Mouse (Mus musculus): Measurements from ENCODE around the gene Gm47995.
"Not testable (repeated sequence)": the region's sequence is repeated elsewhere in the genome, so short reads cannot be mapped to it uniquely, and the experiment has no call there.

The Gm47995 gene

DNA sequence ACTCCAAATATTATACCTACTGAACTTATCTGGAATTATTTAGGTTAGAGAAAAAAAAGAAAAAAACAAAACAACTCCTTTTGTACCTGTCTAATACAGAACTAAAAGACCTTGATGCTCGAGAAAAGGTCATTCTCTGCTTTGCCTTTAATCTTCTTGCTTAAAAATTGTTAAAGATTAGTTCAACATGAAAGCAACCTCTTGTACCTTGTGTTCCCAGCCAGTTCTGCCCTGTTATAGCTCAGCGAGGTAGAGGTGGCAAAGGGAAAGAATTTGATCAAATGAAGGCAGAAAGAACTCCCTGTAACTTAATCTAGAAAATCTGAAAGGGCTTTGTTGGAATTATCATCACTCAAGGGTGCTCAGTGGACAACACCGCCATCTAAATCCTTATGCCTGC is 12.1 kb upstream of the Gm47995 start:
- not testable (repeated sequence) for DNase-seq (ENCODE audit: low spot score in 2 of 2)

DNA sequence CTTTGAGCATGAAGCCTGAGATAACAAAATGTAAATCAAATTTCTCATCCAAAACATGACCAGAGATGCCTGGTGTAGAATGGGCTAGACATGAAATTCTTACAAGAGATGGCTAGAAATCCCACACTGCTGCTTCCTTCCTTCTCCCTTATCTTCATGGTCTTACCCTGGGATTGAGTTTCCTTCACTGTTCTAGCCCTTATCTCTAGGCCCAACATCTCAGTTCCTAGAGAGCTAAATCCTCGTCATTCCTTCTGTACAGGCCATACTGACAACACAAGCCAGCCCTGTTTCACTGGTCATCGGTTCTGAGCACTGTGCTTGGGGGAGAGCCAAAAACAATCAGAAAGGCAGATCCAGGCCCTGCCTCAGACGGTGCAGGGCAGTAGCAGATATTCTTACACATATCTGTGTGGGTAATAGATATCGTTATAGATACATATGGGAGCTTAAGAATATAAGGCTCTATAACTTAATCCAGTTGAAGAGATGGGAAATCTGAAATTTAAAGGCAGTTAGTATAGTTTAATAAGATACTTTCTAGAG is 11.3 kb upstream of the Gm47995 start:
- not testable (repeated sequence) for DNase-seq (ENCODE audit: low spot score in 2 of 2)

DNA sequence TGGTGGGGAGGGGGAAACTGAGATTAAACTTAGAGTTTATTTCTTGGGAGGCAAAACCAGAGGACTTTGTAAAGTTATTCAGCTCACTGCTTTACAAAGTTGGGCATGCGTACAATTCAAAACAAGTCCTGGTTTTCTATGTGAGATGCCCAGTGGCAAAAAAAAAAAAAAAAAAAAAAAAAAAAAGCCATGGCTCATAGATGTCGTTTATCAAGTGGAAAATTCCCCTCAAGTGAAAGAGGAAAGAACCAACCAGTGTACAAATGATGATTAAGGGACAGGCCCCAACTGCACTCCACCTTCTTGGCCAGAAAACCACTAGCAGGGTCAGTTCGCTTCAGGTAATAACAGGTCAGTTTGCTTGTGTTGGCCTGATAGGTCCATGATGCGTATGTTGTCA is 9.8 kb upstream of the Gm47995 start:
- no peak for DNase-seq (ENCODE audit: low spot score in 2 of 2)

DNA sequence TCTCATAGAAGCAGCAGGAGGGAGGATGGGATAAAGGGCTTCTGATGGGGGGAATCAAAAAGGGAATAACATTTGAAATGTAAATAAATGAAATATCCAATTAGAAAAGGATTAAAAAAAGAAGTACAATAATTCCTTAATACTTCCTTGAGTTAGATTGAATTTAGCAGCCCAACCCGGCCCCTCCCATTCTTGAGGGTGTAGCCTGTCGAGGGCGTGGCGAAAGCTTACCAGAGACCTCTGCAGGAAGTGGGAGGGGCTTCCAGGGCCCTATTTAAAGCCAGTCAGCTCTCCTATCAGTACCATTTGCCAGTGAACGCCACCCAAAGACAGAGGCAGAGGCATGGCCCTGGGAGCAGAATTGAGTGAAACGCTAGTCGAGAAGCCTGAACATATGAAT is 6.2 kb upstream of the Gm47995 start, which contains the start of gene Gm8947:
Gene Gm8947, plus strand, starts transcription at position 302 of the 400 bp plus-strand sequence.
- DNase-seq (ENCODE audit: low spot score in 2 of 2) = not testable (repeated sequence)

DNA sequence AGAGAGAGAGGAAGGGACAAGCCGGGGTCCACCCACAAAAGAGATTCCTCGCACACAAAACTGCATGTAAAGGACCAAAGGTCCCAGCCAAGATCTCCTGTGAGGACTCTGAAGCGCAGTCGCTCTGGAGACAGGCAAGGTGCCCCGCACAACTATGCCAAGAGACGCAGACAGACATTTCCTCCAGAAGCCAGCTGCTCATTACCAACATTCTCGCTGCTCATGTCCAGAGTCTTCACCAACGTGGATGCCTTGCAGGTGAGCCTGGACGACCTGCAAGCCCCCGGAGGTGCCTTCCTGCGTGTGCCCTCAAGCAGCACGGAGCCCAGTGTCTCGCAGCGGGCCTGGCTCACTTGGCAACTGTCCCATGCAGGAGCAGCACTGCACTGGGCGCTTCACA is 5.5 kb upstream of the Gm47995 start:
- DNase-seq (ENCODE audit: low spot score in 2 of 2) = not testable (repeated sequence)

DNA sequence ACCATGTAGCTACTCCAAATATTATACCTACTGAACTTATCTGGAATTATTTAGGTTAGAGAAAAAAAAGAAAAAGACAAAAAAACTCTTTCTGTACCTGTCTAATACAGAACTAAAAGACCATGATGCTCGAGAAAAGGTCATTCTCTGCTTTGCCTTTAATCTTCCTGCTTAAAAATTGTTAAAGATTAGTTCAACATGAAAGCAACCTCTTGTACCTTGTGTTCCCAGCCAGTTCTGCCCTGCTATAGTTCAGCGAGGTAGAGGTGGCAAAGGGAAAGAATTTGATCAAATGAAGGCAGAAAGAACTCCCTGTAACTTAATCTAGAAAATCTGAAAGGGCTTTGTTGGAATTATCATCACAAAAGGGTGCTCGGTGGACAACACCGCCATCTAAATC is 2.3 kb upstream of the Gm47995 start:
- DNase-seq (ENCODE audit: low spot score in 2 of 2) = not testable (repeated sequence)

DNA sequence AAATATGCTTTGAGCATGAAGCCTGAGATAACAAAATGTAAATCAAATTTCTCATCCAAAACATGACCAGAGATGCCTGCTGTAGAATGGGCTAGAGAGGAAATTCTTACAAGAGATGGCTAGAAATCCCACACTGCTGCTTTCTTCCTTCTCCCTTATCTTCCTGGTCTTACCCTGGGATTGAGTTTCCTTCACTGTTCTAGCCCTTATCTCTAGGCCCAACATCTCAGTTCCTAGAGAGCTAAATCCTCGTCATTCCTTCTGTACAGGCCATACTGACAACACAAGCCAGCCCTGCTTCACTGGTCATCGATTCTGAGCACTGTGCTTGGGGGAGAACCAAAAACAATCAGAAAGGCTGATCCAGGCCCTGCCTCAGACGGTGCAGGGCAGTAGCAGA is 1.6 kb upstream of the Gm47995 start:
- DNase-seq (ENCODE audit: low spot score in 2 of 2) = not testable (repeated sequence)

DNA sequence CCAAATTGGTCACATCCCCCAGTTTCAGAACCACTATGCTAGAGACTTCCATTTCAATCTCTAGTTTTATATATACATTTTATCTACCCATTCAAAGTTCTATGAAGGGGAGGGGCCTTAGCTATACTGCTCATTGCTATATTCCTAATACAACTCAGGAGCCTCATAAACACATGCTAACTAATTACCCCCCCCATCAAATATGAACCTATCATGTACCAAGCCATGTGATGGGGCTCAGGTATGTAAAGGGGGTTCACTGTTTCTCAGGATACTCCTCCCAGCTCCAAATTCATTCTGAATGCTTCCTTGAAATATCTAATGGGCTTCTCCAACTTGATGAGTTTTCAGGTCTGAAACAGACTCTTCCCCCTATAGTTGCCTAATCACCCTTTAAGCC is 2.4 kb downstream of the Gm47995 start:
- DNase-seq (ENCODE audit: low spot score in 2 of 2) = not testable (repeated sequence)

DNA sequence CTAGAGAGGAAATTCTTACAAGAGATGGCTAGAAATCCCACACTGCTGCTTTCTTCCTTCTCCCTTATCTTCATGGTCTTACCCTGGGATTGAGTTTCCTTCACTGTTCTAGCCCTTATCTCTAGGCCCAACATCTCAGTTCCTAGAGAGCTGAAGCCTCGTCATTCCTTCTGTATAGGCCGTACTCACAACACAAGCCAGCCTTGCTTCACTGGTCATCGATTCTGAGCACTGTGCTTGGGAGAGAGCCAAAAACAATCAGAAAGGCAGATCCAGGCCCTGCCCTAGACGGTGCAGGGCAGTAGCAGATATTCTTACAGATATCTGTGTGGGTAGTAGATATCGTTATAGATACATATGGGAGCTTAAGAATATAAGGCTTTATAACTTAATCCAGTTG is 4.5 kb downstream of the Gm47995 start:
- DNase-seq (ENCODE audit: low spot score in 2 of 2) = not testable (repeated sequence)

DNA sequence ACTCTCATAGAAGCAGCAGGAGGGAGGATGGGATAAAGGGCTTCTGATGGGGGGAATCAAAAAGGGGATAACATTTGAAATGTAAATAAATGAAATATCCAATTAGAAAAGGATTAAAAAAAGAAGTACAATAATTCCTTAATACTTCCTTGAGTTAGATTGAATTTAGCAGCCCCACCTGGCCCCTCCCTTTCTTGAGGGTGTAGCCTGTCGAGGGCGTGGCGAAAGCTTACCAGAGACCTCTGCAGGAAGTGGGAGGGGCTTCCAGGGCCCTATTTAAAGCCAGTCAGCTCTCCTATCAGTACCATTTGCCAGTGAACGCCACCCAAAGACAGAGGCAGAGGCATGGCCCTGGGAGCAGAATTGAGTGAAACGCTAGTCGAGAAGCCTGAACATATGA is 5.6 kb downstream of the Gm47995 start, which contains the start of gene 3110040M04Rik:
Gene 3110040M04Rik, plus strand, starts transcription at position 304 of the 400 bp plus-strand sequence.
- DNase-seq (ENCODE audit: low spot score in 2 of 2) = not testable (repeated sequence)

DNA sequence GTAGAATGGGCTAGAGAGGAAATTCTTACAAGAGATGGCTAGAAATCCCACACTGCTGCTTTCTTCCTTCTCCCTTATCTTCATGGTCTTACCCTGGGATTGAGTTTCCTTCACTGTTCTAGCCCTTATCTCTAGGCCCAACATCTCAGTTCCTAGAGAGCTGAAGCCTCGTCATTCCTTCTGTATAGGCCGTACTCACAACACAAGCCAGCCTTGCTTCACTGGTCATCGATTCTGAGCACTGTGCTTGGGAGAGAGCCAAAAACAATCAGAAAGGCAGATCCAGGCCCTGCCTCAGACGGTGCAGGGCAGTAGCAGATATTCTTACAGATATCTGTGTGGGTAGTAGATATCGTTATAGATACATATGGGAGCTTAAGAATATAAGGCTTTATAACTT is 10.2 kb downstream of the Gm47995 start:
- DNase-seq (ENCODE audit: low spot score in 2 of 2) = not testable (repeated sequence)

DNA sequence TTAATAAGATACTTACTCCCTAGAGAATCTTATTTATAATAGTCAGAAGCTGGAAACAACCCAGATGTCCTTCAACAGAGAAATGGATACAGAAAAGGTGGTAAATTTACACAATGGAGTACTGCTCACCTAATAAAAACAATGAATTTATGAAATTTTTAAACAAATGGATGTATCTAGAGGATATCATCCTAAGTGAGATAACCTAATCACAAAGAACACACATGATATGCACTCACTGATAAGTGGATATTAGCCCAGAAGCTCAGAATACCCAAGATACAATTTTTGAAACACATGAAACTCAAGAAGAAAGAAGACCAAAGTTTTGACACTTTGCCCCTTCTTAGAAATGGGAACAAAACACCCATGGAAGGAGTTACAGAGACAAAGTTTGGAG is 10.7 kb downstream of the Gm47995 start:
- not testable (repeated sequence) for DNase-seq (ENCODE audit: low spot score in 2 of 2)

DNA sequence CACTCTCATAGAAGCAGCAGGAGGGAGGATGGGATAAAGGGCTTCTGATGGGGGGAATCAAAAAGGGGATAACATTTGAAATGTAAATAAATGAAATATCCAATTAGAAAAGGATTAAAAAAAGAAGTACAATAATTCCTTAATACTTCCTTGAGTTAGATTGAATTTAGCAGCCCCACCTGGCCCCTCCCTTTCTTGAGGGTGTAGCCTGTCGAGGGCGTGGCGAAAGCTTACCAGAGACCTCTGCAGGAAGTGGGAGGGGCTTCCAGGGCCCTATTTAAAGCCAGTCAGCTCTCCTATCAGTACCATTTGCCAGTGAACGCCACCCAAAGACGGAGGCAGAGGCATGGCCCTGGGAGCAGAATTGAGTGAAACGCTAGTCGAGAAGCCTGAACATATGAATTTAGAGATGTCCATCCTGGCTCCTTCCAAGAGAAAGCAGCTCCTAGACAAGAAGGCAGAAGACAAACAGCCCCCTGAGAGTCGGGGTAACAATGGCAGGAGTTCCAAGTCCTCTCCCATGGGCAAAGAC is 11.6 kb downstream of the Gm47995 start, which contains the start of gene Gm47996:
Gene Gm47996, plus strand, starts transcription at position 308 of the 532 bp plus-strand sequence.
- peak; percentile 6 to 12 for DNase-seq (ENCODE audit: low spot score in 2 of 2)

DNA sequence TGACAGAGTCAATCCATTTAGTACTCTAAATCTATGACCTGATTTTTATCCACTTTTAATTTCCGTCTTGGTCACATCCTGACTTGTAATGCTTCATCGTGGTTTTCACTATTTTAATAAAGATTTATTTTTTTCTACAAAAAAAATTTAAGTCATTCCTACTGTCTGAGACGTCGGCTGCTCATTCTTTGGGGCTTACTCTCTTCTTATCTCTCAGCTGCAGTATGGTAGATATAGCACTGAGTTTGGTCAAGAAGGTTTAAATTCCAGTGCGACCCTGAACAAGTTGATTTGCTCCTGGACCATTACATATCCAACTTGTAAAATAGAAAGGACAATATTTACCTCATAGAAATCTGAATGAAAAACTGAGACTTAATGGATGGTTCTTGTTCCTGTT is 13.4 kb downstream of the Gm47995 start:
- not testable (repeated sequence) for DNase-seq (ENCODE audit: low spot score in 2 of 2)

DNA sequence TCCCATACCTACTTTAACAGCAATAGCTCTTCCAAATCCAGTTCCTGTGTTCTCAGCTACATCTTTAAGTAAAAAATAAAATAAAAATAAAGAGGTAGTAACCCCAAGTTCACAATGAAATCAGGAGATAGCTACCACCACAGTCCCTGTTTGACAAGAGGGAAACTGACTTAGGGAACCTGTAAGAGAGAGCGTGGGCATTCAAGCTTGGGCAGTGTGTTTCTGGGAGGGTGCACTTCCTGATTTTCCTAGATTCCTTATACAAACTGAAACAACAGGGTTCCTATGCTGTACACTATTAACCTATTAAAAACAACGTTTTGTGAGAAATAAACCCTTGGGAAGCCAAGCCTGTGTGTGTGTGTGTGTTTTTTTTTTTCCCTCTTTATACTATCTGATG is 16.6 kb downstream of the Gm47995 start:
- DNase-seq (ENCODE audit: low spot score in 2 of 2) = no peak

DNA sequence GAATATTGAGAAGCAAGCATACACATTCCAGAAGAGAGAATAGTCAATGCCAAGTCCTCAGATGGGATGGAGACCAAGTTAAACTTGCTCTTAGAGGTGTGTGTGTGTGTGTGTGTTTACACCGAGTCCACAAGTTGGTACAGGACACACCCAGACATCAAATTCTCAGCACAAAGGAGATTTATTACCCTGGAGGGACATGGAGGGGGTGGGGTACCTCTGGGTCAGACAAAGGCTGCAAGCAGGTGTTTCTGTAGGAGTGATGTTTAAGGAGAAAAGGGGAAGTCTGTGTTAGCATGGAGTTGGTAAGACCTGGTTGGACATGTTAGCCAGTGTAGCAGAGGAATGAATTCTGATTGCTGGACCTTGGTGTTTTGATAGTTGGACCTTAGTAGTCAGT is 17.7 kb downstream of the Gm47995 start:
- no peak for DNase-seq (ENCODE audit: low spot score in 2 of 2)

DNA sequence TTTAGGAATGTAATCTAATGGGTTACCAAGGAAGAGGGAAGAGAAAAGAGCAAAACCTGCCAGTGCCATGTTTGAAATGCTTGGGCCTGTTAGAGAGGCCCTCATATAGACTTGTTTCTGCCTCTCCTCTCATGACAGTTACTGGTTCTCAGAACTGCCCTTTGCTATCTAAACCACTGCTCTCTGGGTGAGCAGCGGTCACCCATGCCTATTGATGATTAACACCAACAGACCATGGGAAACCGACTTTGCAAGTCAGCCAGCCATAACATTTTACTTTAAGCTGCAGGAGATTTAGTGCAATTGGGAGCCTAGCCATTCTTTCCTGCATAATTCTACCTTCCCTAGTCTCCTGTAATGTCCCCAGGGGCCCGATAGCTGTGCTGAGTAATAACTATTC is 18.2 kb downstream of the Gm47995 start:
- no peak for DNase-seq (ENCODE audit: low spot score in 2 of 2)

DNA sequence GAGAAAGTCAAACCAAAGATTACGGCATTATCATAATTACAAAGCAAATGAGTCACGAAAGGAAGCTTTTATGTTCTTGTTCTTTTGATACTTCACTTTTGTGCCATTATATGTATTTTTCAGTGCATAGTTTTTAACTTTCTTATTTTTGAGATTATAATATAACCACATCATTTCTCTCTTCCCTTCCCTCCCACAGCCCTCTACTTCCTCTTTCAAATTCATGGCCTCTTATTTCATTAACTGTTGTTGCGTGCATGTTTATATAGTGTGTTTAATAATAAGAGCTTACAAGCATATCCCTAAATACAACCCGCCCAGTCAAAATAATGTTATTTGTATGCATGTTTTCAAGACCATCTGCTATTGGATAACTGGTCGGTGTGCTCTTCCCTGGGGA is 20.8 kb downstream of the Gm47995 start:
- no peak for DNase-seq (ENCODE audit: low spot score in 2 of 2)

DNA sequence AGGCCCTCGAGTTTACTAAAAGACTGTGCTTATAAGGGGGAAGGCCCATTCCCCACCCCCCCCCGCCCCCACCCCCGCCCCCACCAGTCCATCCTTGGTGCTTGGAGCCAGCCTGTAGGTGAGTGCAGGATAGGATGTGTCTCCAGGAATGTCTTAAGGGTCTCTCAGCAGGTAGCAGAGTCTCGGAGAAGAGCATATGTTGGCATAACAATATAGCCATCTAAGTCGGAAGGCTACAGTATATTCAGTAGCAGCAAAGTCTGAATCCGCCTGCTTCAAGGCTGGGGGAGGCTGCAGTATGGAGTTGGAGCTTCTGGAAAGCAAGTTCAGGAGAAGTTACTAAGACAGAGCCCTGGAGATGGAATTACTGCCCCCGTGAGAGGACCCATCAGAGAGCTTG is 21.9 kb downstream of the Gm47995 start:
- no peak for DNase-seq (ENCODE audit: low spot score in 2 of 2)

DNA sequence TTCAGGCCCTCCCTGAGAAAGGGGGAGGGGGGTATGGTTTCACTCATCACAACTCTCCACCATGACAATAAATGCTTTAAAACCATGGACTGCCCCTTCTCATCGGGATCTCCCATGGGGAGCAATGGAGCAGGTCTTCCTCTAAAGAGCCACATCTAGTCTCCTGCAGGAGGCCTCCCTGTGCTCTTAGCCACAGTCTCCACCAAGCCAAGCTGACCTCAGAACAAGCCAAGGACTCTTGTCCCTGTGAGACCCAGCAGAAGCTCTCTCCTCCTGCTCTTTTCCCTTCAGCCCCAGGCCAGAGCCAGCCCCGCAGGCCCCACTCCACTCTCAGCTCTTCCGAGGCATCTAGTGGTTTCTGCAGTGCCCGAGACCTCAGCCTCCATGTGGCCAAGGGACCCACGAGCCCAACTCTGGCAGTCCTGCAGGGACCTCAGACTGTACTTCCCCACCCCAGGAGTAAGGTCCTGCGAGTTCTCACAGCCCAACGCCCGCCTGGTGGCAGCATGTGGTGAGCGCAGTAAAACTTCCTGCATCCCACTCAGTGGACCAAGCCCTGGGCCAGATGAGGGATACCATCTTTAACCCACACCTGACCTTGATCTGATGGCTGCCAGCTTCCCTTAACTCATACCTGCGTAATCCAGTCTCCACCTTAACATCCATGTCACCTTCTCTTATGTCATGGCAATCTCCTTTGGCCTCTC is 24.5 kb downstream of the Gm47995 start:
- DNase-seq (ENCODE audit: low spot score in 2 of 2) = no peak

DNA sequence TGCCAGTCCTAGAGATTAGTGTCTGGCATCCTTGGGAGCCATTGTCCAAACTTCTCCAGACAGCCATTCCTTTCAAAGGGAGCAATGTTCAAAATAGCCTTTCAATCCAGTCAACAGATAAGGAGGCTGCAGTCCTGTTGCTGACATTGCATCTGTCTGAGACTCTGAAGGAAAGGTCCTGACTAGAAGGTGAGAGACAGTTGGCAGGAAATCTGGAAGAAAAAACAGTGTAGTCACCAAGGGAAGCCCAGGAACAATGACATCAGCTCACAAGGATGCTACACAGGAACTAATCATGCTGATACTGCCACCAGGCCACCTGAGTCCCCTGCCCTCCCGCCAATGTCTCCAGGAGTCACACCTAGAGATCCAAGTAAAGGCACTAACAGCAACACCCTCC is 25.1 kb downstream of the Gm47995 start:
- no peak for DNase-seq (ENCODE audit: low spot score in 2 of 2)

DNA sequence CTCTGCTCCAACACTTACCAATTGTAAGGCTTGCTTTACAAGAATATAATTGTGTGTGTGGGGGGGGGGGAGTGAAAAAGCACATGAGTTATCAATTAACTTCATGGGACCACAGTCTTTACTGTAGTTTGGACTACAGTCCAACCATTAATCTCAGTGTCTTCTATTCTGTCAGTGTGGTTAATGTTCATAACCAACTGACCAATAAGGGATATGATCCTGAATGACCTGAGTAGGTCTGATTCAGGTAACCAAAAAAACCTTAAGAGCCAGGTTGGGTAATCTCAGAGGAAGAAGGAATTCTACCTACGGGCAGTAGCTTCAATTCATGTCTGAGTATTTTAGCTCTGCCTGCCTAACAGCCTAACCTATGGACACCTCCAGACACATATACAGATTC is 26.3 kb downstream of the Gm47995 start:
- no peak for DNase-seq (ENCODE audit: low spot score in 2 of 2)

DNA sequence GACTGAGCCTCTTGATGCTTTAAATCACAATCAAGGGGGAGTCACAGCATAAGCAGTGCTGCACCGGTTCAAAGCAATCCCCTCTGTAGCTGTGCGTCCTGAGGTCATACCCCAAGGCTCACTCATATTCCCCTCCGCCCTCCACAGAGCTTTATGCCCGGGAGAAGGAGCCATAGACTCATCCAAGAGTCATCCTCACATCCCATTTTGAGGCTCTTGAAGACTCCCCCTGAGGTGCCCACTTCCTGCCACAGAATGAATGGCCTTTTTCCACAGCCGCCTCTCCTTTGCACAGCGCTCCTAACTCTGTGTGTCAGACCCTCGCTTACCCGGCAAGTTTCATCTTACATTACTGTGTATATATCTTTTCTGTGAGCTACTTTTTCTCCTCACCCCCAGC is 29.3 kb downstream of the Gm47995 start:
- no peak for DNase-seq (ENCODE audit: low spot score in 2 of 2)
